Mouse (Mus musculus): ENCODE measurements around the gene Anks1b. TPM values are rescaled to one million over a fixed set of nuclear protein-coding genes. Genes with fewer than 3 reads are reported as not detected.

Anks1b gene
- total and polyA plus RNA-seq, 3 experiments = not detected

DNA sequence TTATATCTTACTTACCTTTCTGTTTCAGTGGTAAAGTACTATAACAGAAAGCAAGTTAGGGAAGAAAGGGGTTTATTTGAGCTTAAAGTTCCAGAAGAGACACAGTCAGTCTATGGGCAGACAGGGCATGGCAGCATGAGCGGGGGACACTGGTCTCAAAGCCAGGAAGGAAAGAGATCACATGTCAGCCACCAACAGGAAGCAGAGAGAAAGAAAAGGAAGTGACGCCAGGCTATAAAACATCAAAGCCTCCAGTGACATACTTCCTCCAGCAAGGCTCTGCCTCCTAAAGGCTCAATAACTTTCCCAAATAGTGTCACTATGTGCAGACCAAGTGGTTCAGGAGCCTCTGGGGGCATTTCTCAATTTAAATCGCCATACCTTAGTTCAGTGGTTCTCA is 4.5 kb upstream of the Anks1b start:
- peaks cover 0 to 2% of the 10 kb centered on the region in 2 experiments; a peak in 1 of 4 replicates for H3K36me3 ChIP-seq (ENCODE audit: control insufficient read depth in 1 of 2, insufficient read depth in 2 of 2, low read length in 2 of 2)
- TF ChIP-seq USF1 (IDR thresholded peaks at IDR 0.05; ENCODE audit: low read depth, low read length) (no peak), KAT2A (conservative IDR thresholded peaks at IDR 0.05; ENCODE audit: low read depth, low read length) (no peak), EP300 (IDR thresholded peaks at IDR 0.05; ENCODE audit: low read depth in 1 of 2, low read length in 2 of 2) (no peak), CHD1 (IDR thresholded peaks at IDR 0.05; ENCODE audit: low read depth, low read length) (no peak), POLR2AphosphoS2 (IDR thresholded peaks at IDR 0.05; ENCODE audit: low read length) (no peak), RAD21 (IDR thresholded peaks at IDR 0.05; ENCODE audit: low read depth, low read length) (no peak), CTCF (IDR thresholded peaks at IDR 0.05 in 2 of 3, conservative IDR thresholded peaks at IDR 0.05 in 1 of 3; ENCODE audit: control insufficient read depth in 1 of 3, insufficient read depth in 1 of 3, low read depth in 2 of 3, low read length in 3 of 3, poor library complexity in 1 of 3, severe bottlenecking in 1 of 3) (no peak)
- H3K4me1 ChIP-seq (ENCODE audit: control insufficient read depth in 1 of 2, insufficient read depth in 2 of 2, low read length in 2 of 2) = no peaks in the 10 kb centered on the region
- H3K4me3 ChIP-seq (ENCODE audit: control insufficient read depth in 1 of 2, insufficient read depth in 1 of 2, low read depth in 2 of 2, low read length in 2 of 2) = no peak overlapping the region
- DNase-seq (ENCODE audit: low read depth, low spot score) = no peak
- no peaks in the 10 kb centered on the region for H3K9me3 ChIP-seq (replicated peaks; ENCODE audit: insufficient read depth, low read length)
- H3K9ac ChIP-seq (ENCODE audit: control insufficient read depth, low read depth, low read length, poor library complexity, severe bottlenecking) = no peak overlapping the region
- H3K27ac ChIP-seq (ENCODE audit: control insufficient read depth, low read depth, low read length) = no peak overlapping the region
- no peaks in the 10 kb centered on the region for H3K27me3 ChIP-seq (ENCODE audit: control insufficient read depth in 1 of 2, insufficient read depth in 2 of 2, low read length in 2 of 2)
- no peaks in the 10 kb centered on the region for H3K79me2 ChIP-seq (ENCODE audit: control insufficient read depth, insufficient read depth, low read length, poor library complexity)

DNA sequence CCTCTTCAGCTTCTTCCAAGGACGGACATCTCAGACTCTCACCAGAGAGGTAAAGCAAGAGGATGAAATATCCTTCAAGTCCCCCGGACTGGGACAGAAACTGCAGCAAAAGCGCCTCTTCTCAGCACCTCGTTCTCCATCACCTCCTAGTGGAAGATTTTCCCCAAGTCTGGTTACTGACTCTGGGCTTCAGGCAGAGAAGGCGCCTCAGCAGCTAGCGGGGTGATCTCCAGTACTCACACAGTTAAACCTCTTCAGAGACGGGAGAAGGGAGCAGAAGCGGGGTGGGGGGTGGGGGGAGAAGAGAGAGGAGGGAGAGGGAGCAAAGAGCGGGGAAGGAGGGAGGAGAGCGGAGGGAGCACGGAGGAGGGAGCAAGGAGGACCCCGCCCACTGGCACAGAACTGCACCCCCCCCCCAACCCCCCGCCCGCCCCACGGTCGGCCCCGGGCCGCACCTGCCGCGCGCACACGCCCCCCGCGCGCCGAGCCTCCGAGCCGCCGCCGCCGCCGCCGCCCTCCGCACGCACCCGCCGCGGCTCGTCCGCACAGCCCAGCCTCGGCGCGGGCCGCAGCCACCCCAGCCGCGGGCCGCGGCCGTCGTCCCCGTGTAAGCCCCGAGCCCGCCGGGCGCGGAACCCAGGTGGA is 686 bp upstream of the Anks1b start:
- Histone ChIP-seq H3K9ac (ENCODE audit: control insufficient read depth, low read depth, low read length, poor library complexity, severe bottlenecking) (no peak overlapping the region), H3K27ac (ENCODE audit: control insufficient read depth, low read depth, low read length) (no peak overlapping the region), H3K27me3 (ENCODE audit: control insufficient read depth in 1 of 2, insufficient read depth in 2 of 2, low read length in 2 of 2) (no peaks in the 10 kb centered on the region), H3K4me1 (ENCODE audit: control insufficient read depth in 1 of 2, insufficient read depth in 2 of 2, low read length in 2 of 2) (no peaks in the 10 kb centered on the region), H3K9me3 (replicated peaks; ENCODE audit: insufficient read depth, low read length) (no peaks in the 10 kb centered on the region), H3K4me3 (ENCODE audit: control insufficient read depth in 1 of 2, insufficient read depth in 1 of 2, low read depth in 2 of 2, low read length in 2 of 2) (no peak overlapping the region), H3K36me3 (ENCODE audit: control insufficient read depth in 1 of 2, insufficient read depth in 2 of 2, low read length in 2 of 2) (peaks cover 0 to 2% of the 10 kb centered on the region in 2 experiments; a peak in 1 of 4 replicates), H3K79me2 (ENCODE audit: control insufficient read depth, insufficient read depth, low read length, poor library complexity) (no peaks in the 10 kb centered on the region)
- DNase-seq (ENCODE audit: low read depth, low spot score) = no peak
- TF ChIP-seq GABPA (IDR thresholded peaks at IDR 0.05; ENCODE audit: low read depth, low read length) (no peak), TAL1 (IDR thresholded peaks at IDR 0.05; ENCODE audit: low read length) (no peak), GATA1 (IDR thresholded peaks at IDR 0.05; ENCODE audit: low read depth, low read length) (no peak), MAX (IDR thresholded peaks at IDR 0.05; ENCODE audit: low read length) (no peak), JUND (IDR thresholded peaks at IDR 0.05; ENCODE audit: low read depth, low read length) (no peak), MEF2A (IDR thresholded peaks at IDR 0.05; ENCODE audit: extremely low read depth, insufficient replicate concordance, low read depth, low read length, poor library complexity, severe bottlenecking) (no peak), CHD2 (IDR thresholded peaks at IDR 0.05; ENCODE audit: low read length) (no peak), E2F4 (IDR thresholded peaks at IDR 0.05; ENCODE audit: borderline replicate concordance, low read depth, low read length) (no peak), MYC (IDR thresholded peaks at IDR 0.05; ENCODE audit: low read depth, low read length) (no peak), USF1 (IDR thresholded peaks at IDR 0.05; ENCODE audit: low read depth, low read length) (no peak), SIN3A (IDR thresholded peaks at IDR 0.05; ENCODE audit: low read length) (no peak), POLR2AphosphoS2 (IDR thresholded peaks at IDR 0.05; ENCODE audit: low read length) (no peak), TCF12 (IDR thresholded peaks at IDR 0.05; ENCODE audit: low read depth, low read length) (no peak), ZNF384 (IDR thresholded peaks at IDR 0.05; ENCODE audit: low read depth, low read length) (no peak), RCOR1 (IDR thresholded peaks at IDR 0.05; ENCODE audit: low read depth, low read length) (no peak), HCFC1 (IDR thresholded peaks at IDR 0.05; ENCODE audit: low read depth, low read length) (no peak), ZMIZ1 (IDR thresholded peaks at IDR 0.05; ENCODE audit: low read depth, low read length) (no peak), NELFE (IDR thresholded peaks at IDR 0.05; ENCODE audit: low read depth, low read length) (no peak), CTCF (IDR thresholded peaks at IDR 0.05 in 2 of 3, conservative IDR thresholded peaks at IDR 0.05 in 1 of 3; ENCODE audit: control insufficient read depth in 1 of 3, insufficient read depth in 1 of 3, low read depth in 2 of 3, low read length in 3 of 3, poor library complexity in 1 of 3, severe bottlenecking in 1 of 3) (no peak)
